Mouse (Mus musculus) spleen, adult 2 months (tissue): ENCODE data around the gene Swi5.

Source experiments
- CTCF ChIP-seq: fragments of 200-500 bp; IDR thresholded peaks from 2 replicates; pipeline ENCODE4 v1.5.1; 2011; ENCODE audit warnings: mild to moderate bottlenecking, inconsistent platforms; ENCODE audit not compliant: insufficient read depth, insufficient read length, insufficient replicate concordance; ENCODE audit errors: extremely low read depth
- POLR2A ChIP-seq: fragments of 200-500 bp; IDR thresholded peaks from 2 replicates; pipeline ENCODE4 v1.6.1; 2011; ENCODE audit warnings: low read depth, low read length, inconsistent platforms

GRCm38 (mm10) chr2:32310096-32310845 lies 22.4 kb upstream of the Swi5 start:
- no peak for TF ChIP-seq CTCF
- TF ChIP-seq POLR2A, result no peak
